Mouse (Mus musculus): ENCODE measurements around the gene Jak3. TPM values are rescaled to one million over a fixed set of nuclear protein-coding genes. Genes with fewer than 3 reads are reported as not detected.
"Not testable (repeated sequence)": the region's sequence is repeated elsewhere in the genome, so short reads cannot be mapped to it uniquely, and the experiment has no call there.

Gene Jak3
- polyA plus RNA-seq, 1 experiment, result 56.6 TPM

DNA sequence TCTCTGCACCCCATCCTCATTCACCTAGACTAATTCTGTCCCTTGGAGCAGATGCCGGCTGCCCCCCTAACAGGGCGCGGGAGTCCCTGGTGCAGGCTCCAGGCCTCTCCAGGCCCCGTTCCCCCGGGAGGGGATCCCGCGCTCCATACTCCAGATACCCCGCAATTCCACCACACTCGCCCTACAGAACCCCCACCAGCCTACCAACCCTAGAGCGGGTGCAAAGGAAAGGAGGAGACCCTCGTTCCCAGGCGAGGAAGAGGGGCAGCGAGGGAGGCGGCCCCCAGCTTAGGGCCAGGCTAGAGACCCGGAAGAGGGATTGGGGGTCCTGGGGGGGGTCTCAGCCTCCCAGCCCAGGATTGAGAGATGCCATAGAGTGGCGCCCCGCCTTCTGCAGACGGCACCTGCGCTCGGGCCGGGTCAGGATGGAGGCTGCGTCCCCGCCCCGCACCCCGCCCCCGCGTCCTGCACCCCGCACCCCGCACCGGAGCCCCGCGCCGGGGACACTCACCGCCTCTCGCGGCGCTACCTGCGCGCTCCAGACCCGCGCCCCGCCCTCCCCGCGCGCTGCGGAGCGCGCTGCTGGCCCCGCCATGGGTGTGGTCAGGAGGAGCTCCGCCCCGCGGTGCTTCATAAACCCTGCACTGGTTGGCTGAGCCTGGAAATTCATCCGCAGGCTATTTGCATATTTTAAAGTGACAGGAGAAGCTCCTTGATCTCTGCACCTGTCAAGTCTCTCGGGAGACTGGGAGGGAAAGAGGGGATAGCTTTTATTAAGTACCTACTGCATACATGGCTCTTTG, 49.2 kb downstream of the Jak3 start, which contains the start of gene Fcho1:
TSS of gene Fcho1 (minus strand) at position 595 of the 803 bp plus-strand sequence.
- 1% methylated on average over 54 of the region's 54 CpGs for WGBS
- peaks cover 3% of the 10 kb centered on the region for H3K4me1 ChIP-seq (ENCODE audit: control insufficient read depth, insufficient read depth, low read length)
- peak within 1 kb of the TSS; percentile 35 for H3K4me3 ChIP-seq (replicated peaks; ENCODE audit: extremely low read depth, low read depth, low read length)
- no peak for TF ChIP-seq CTCF (IDR thresholded peaks at IDR 0.05; ENCODE audit: insufficient read depth, low read length)
- TF ChIP-seq POLR2A (IDR thresholded peaks at IDR 0.05; ENCODE audit: borderline replicate concordance, extremely low read depth, low read depth, low read length), result no peak
- DNase-seq, result peak; percentile 60

DNA sequence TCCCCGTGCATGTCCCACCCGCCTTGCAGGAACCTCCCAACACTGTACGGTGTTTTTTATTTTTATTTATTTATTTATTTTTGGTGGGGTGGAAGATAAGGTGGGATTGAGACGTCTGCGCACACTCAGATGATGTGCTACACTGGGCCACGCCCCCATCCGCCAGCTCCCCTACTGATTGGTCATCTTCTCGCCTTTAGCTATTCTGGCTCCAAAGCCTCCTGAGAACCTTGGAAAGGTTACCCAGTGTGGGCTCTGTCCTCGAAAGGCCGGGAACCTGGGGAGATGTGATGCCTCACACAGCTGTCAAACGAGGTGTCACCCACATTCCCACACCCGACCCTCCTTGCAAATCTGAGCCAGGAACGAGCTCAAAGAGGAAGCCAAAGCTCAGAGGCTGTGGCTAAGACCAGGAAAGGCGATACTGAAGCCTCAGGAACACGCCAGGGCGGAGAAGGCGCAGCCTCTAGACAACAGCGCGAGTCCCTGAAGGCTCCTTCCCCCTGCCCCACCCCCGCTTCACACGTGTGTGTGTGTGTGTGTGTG, 52.2 kb downstream of the Jak3 start:
- 7% methylated on average over 21 of the region's 21 CpGs for WGBS
- DNase-seq, result no peak
- peaks cover 3% of the 10 kb centered on the region for H3K4me1 ChIP-seq (ENCODE audit: control insufficient read depth, insufficient read depth, low read length)
- TF ChIP-seq POLR2A (IDR thresholded peaks at IDR 0.05; ENCODE audit: borderline replicate concordance, extremely low read depth, low read depth, low read length) (no peak), CTCF (IDR thresholded peaks at IDR 0.05; ENCODE audit: insufficient read depth, low read length) (no peak)
- peak overlapping the region; percentile 34 for H3K4me3 ChIP-seq (replicated peaks; ENCODE audit: extremely low read depth, low read depth, low read length)

DNA sequence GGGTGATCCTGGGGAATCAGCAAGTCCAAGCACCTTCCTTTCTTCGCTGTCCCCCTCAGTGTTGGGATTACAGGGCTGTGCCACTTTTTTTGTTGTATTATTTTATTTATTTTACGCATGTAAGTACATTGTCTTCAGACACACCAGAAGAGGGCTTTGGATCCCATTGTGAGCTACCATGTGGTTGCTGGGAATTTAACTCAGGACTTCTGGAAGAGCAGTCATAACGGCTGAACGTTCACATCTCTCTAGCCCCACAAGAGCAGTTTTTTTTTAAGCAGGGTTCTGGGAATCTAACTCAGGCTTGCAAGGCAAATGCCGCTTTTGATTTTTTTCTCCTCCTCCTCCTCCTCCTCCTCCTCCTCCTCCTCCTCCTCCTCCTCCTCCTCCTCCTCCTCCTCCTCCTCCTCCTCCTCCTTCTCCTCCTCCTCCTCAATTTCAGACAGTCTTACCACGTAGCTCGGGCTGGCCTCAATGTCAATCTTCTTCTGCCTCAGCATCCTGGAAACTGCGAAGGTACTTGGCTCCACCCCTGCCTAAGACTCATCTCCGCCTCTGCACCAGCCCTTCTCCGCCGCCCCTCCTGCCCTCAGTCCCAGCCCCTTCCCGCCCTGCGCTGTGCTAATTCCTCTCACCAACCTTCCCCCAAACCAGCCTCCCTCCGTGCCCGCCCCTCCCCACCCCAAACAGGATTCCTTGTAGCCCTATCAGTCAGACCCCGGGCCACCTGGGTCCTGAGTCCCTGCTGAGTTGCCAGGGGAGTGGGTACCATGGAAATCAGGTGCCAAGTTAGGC, 52.9 kb downstream of the Jak3 start:
- WGBS, result 4% methylated on average over 16 of the region's 16 CpGs
- no peak for DNase-seq
- no peak for TF ChIP-seq POLR2A (IDR thresholded peaks at IDR 0.05; ENCODE audit: borderline replicate concordance, extremely low read depth, low read depth, low read length)
- Histone ChIP-seq H3K4me1 (ENCODE audit: control insufficient read depth, insufficient read depth, low read length) (peaks cover 3% of the 10 kb centered on the region), H3K4me3 (replicated peaks; ENCODE audit: extremely low read depth, low read depth, low read length) (no peak overlapping the region)

DNA sequence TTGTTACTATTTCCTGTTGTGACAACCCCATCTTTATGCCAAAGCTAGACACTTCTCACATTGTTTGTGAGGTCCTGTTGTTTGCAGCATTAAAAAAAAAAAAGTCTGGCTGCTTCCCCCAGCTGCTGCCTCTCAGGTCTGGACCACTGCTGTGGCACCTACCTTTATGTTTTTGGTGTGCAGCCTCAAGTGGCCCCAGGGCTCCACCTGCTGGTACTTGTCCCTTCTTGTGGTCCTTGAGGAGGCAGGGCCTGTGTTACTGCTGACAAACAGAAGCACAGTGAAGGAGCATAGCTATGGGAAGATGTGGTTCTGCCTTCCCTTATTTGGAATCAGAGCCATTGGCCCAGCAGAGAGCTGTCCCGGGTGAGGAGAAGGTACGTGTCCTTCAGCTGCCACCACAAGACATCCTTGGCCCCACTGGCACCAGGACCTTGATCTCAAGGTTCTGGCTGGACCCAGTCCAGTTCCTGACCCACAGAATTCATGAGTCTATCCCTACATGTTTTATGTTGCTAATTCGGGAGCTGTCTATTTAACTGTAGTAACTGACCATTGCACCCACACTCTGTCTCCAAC, 55.6 kb downstream of the Jak3 start:
- TF ChIP-seq CTCF (IDR thresholded peaks at IDR 0.05; ENCODE audit: insufficient read depth, low read length), result peak; percentile 60
- TF ChIP-seq POLR2A (IDR thresholded peaks at IDR 0.05; ENCODE audit: borderline replicate concordance, extremely low read depth, low read depth, low read length), result no peak
- WGBS, result 60% methylated on average over 3 of the region's 3 CpGs
- no peak overlapping the region for H3K4me3 ChIP-seq (replicated peaks; ENCODE audit: extremely low read depth, low read depth, low read length)

DNA sequence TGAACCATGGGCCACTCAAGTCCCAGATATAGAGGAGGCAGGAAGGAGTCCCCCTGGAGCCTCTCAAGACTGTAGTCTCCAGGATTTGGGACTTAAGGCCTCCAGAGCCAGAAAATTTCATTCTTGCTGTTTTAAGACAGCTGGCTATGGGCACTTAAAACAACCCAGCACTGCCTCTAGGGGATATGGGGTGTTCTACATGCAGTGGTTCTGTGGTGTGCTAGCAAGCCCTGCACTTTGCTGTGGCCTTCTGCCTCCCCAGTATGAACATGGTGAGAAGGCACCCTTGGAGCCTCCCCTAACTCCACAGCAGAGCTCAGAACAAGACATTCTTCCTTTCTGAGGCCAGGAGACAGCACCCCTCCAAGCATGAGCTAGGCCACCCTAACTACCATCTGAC, 62.2 kb downstream of the Jak3 start:
- H3K4me3 ChIP-seq (replicated peaks; ENCODE audit: extremely low read depth, low read depth, low read length); DNase-seq; H3K4me1 ChIP-seq (ENCODE audit: control insufficient read depth, insufficient read depth, low read length): not testable (repeated sequence)

More for the DNA sequence above, 55.6 kb downstream of the Jak3 start:
- DNase-seq, result peak; percentile 37
- H3K4me1 ChIP-seq (ENCODE audit: control insufficient read depth, insufficient read depth, low read length), result peaks cover 3% of the 10 kb centered on the region

Other genes starting within 250 kb of the Jak3 start
- 38.1 and 43.3 TPM in 2 replicates for gene Abhd8, start 212.6 kb upstream of the Jak3 start, polyA plus RNA-seq (2012; rRNA removed)
- 59.4 and 72.5 TPM in 2 replicates for gene Mrpl34, start 211.3 kb upstream of the Jak3 start, polyA plus RNA-seq (2012; rRNA removed)
- 84.4 and 85.9 TPM in 2 replicates for gene Dda1, start 207.1 kb upstream of the Jak3 start, polyA plus RNA-seq (2012; rRNA removed)
- gene Ano8, start 190.3 kb upstream of the Jak3 start, polyA plus RNA-seq (2012; rRNA removed), result 25.5 and 30.6 TPM in 2 replicates
- gene Gtpbp3, start 188.2 kb upstream of the Jak3 start, polyA plus RNA-seq (2012; rRNA removed), result 26.0 and 30.4 TPM in 2 replicates
- gene Plvap, start 164.5 kb upstream of the Jak3 start, polyA plus RNA-seq (2012; rRNA removed), result 1,109 and 1,564 TPM in 2 replicates
- gene Ccdc194, start 150.6 kb upstream of the Jak3 start, polyA plus RNA-seq (2012; rRNA removed), result 0.42 and 0.49 TPM in 2 replicates
- gene Bst2, start 138.8 kb upstream of the Jak3 start, polyA plus RNA-seq (2012; rRNA removed), result 437 and 505 TPM in 2 replicates
- gene Mvb12a, start 133.4 kb upstream of the Jak3 start, polyA plus RNA-seq (2012; rRNA removed), result 131 and 132 TPM in 2 replicates
- gene Tmem221, start 117.4 kb upstream of the Jak3 start, polyA plus RNA-seq (2012; rRNA removed), result 18.5 and 25.2 TPM in 2 replicates
- 0.09 TPM in 1 of 2 replicates, not detected in the other for gene Nxnl1, start 109.7 kb upstream of the Jak3 start, polyA plus RNA-seq (2012; rRNA removed)
- gene Slc27a1, start 107.4 kb upstream of the Jak3 start, polyA plus RNA-seq (2012; rRNA removed), result 73.5 and 101 TPM in 2 replicates
- 140 TPM in 2 replicates for gene Pgls, start 84.1 kb upstream of the Jak3 start, polyA plus RNA-seq (2012; rRNA removed)
- gene Fam129c, start 78.6 kb upstream of the Jak3 start, polyA plus RNA-seq (2012; rRNA removed), result 4.8 and 5.4 TPM in 2 replicates
- 172 and 200 TPM in 2 replicates for gene Colgalt1, start 65.3 kb upstream of the Jak3 start, polyA plus RNA-seq (2012; rRNA removed)
- 0.25 and 0.32 TPM in 2 replicates for gene Unc13a, start 4.5 kb upstream of the Jak3 start, polyA plus RNA-seq (2012; rRNA removed)
- 58.5 and 60.7 TPM in 2 replicates for gene Insl3, start 12.9 kb downstream of the Jak3 start, polyA plus RNA-seq (2012; rRNA removed)
- 25.0 and 31.3 TPM in 2 replicates for gene B3gnt3, start 25.5 kb downstream of the Jak3 start, polyA plus RNA-seq (2012; rRNA removed)
- 20.0 and 23.3 TPM in 2 replicates for gene Fcho1, start 49.4 kb downstream of the Jak3 start, polyA plus RNA-seq (2012; rRNA removed)
- 0.27 and 0.50 TPM in 2 replicates for gene Zfp709, start 205.7 kb downstream of the Jak3 start, polyA plus RNA-seq (2012; rRNA removed)
- gene Zfp882, start 232.3 kb downstream of the Jak3 start, polyA plus RNA-seq (2012; rRNA removed), result 0.57 and 0.96 TPM in 2 replicates
- 1.7 and 2.7 TPM in 2 replicates for gene Zfp617, start 232.3 kb downstream of the Jak3 start, polyA plus RNA-seq (2012; rRNA removed)

Measured in lung, adult 2 months (tissue).